Mouse (Mus musculus) lung, postnatal 10 days (tissue): Measurements from ENCODE around the gene Grrp1.

Experiments used
- DNase-seq: peaks from one replicate; pipeline ENCODE4 v3.0.0; 2021

The Grrp1 gene

GRCm38 (mm10) chr4:134238686-134239085 is 15.2 kb downstream of the Grrp1 start:
- DNase-seq = no peak

- DNase-seq = peak; percentile 93
Observed at GRCm38 (mm10) chr4:134238279-134238651, 15.6 kb downstream of the Grrp1 start, which contains the start of gene Cnksr1. Gene Cnksr1, minus strand, starts transcription at chr4:134238399.

- DNase-seq = no peak
Observed at GRCm38 (mm10) chr4:134237582-134238278, 16.2 kb downstream of the Grrp1 start.

DNA sequence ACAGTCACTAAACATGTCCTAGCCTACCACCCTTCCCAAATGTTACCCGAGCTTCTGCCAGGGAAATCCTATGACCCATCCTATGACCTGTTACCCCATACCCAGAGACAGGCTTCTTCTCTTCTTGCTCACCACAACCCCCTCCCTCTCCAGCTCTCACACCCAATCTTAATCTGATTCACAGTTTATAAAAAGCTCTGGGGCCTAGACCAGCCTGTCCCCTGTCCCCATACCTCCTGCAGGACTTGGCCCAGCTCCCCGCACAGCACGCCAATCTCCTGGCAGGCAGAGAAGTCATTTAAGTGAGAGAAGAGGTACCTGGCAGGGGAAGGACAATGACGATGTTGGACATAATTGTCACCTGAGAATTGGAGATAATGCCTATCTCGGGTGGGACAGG is 19.0 kb downstream of the Grrp1 start:
- no peak for DNase-seq

DNA sequence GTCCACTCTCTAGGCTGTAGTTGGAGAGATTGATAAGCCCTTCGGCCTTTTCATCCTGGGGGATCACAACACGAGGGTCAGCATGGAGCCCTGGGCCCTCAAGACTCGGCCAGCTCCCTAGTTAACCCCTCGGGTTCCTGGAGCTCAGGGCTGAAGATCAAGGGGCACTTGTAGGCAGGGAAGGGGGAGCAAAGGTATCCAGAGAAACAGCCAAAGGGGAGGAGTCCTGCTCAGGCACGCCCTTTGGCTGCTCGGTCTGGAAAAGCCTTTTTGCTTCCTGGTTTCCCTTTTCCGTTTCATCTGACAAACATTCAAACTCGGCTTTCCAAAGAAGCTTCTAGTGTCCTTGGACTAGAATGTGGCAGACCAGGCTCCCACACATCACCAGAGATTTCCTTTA is 23.5 kb downstream of the Grrp1 start:
- no peak for DNase-seq

DNA sequence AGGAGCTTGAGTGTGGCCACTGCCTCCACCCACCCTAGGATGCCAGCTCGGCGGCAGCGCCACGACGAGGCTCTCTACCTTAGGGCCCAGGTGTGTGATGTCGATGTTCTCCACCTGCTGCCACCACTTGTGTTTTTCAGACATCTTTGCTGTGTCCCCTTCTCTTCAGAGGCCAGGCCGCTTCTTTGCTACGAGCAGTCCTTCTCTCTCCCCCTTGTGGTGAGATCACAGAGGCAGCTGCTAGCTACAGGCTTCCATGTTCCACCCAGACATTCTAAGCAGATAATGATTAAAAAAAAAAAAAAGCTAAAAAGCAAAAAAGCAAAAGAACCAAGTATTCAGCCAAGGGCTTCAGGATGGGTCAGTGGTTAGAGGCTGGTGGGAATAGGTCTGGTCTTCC is 26.7 kb downstream of the Grrp1 start, which contains the start of gene Catsper4:
Catsper4 (minus strand) TSS at position 190 of the 400 bp plus-strand sequence.
- no peak for DNase-seq

GRCm38 (mm10) chr4:134222793-134223600 is 30.9 kb downstream of the Grrp1 start:
- no peak for DNase-seq

GRCm38 (mm10) chr4:134206488-134207053 is 47.3 kb downstream of the Grrp1 start:
- no peak for DNase-seq

- DNase-seq = no peak
Observed at GRCm38 (mm10) chr4:134203340-134203896, 50.5 kb downstream of the Grrp1 start.

- DNase-seq = no peak
Observed at GRCm38 (mm10) chr4:134202904-134203303, 51.0 kb downstream of the Grrp1 start, which contains the start of gene Gm7534. Gene Gm7534, minus strand, starts transcription at chr4:134203004.
